Mouse (Mus musculus) cortical plate, adult 2 months (tissue): Measurements from ENCODE around the gene Cacna1d.

ENCODE experiments used
- CTCF ChIP-seq: fragments of 200-500 bp; IDR thresholded peaks from 2 replicates; pipeline ENCODE4 v1.5.1; 2011; ENCODE audit warnings: mild to moderate bottlenecking, control low read depth, low read length; ENCODE audit not compliant: insufficient read depth; ENCODE audit errors: extremely low read depth
- POLR2A ChIP-seq: fragments of 200-500 bp; IDR thresholded peaks from 2 replicates; pipeline ENCODE4 v1.6.1; 2011; ENCODE audit warnings: mild to moderate bottlenecking, low read length, control low read depth; ENCODE audit not compliant: insufficient read depth; ENCODE audit errors: extremely low read depth

- no peak for TF ChIP-seq POLR2A
- no peak for TF ChIP-seq CTCF
Measured at GRCm38 (mm10) chr14:30331856-30332255, 159.4 kb downstream of the Cacna1d start.
